Mouse (Mus musculus) urinary bladder, postnatal 14 days (tissue): ENCODE data around the gene Ift46.

Experiments used
- DNase-seq: peaks from one replicate; pipeline ENCODE4 v3.0.0; 2021; ENCODE audit warnings: low spot score

The Ift46 gene

DNA sequence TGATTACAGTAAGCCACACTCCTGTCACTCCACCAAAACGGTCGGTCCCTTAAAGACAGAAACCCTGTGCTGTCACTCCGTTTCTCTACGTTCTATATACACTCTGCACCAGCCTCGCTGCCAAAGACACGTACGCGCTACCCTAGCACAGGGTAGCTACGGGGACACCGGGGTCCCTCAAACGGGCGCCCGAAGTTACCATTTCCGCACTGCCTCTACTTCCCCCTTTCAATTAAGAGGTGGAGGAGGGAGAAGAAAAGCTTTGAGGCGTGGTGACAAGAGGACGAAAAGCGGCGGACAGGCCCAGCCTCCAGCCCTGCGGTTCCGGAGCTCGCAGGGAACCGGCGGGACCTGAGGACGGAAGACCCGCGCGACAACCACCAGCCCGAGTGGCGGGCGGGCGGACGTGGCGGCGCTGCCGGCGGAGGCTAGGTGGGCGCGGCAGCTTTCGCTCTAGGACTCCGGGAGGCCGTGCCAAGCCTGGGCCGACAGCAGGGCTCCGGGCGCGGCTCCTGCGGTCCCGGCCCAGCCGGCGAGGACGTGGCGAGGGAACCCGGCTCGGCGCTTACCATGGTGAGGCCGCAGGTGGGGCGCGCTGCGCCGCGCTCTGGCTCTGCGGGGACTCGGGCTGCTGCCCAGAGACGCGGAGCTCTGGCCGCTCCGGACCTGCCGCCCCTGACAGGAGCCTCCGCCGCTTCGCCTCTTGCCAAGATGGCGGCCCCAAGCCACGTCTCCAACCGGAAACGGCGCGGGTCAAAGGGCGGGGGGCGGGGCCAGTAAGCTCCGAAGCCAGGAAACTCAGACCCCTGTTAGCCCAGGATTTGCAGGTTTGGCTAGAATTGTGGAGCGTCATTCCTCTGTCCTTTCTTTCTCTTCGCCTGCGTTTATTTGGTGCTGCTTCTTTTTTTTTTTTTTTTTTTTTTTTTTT, at the start of gene Ift46, which contains the start of gene Arcn1:
Ift46 (plus strand) TSS at position 808 of the 928 bp plus-strand sequence.
Arcn1 (minus strand) TSS at position 745 of the 928 bp plus-strand sequence.
- peak; percentile 83 for DNase-seq

- DNase-seq, result peak; percentile 40
Measured at GRCm38 (mm10) chr9:44718937-44719631, 48.6 kb upstream of the Ift46 start.

GRCm38 (mm10) chr9:44719632-44720357, 47.9 kb upstream of the Ift46 start:
- DNase-seq, result no peak

DNA sequence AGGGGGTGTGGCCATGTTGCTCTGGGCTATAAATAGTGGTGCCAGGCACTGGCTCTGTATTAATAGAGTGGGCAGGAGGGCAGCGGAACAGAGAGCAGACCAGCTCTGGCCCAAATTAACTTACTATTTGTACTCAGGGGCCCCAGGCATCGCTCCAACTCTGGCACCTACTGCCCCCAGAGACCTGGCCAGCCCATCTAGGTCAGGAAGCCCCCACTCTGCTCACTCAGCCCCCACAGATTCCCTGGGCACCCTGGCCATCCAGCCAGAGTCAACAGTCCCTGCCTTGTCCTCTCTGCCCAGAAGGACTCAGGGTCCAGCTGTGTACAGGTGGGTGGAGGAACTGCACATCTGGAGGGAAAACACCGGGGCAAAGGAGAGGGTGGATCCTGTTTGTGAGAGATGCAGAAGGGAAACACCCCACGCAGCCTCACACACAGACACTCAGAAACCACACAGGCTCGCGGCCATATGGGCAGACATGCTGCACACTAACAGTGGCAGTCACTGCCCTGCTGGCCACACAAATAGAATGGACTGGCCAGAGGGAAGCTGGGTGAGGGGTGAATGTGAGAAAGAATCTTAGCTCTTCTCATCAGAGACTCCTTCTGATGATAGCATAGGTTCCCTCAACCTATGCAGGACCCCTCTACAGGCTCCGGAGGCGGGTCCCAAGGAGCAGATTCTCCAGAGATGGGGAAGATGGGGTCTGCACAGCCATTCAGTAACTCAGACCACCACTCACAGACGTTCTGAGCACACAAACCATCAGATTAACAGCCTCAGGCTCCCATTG, 47.2 kb upstream of the Ift46 start:
- DNase-seq, result no peak

GRCm38 (mm10) chr9:44721154-44721876, 46.4 kb upstream of the Ift46 start:
- DNase-seq, result peak; percentile 92

DNA sequence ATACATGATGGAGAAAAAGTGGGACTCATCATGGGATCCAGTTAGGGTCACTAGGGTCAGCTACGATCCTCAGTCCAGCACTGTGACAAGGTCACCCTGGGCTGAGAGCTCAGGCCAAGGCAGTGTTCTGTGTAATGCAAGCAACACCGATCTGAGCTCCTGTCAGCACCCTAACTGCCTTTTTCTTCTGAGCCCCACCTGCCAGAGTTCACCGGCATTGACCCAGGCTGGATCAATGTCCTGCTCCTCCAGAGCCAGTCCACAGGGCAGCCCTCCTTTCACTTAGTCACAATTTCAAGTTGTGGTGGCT, 45.9 kb upstream of the Ift46 start:
- DNase-seq, result no peak

DNA sequence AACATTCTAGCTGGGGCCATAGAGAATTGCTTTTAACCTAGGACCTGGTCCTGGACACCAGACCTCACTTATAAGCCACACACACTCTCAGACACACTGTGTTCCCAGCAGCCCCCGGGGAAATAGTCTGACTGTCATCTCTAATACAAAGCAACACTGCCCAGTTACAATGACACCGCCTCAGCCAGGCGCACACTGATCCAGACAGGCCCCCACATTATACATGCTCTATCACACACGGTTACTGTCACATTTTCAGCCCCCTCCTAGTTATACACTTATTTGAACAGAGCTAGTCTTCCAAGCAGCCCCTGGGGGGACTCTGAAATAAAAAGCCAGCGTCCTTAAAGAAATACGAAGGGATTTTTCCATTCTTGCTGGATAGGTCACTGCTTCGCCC, 45.1 kb upstream of the Ift46 start:
- DNase-seq, result no peak

DNA sequence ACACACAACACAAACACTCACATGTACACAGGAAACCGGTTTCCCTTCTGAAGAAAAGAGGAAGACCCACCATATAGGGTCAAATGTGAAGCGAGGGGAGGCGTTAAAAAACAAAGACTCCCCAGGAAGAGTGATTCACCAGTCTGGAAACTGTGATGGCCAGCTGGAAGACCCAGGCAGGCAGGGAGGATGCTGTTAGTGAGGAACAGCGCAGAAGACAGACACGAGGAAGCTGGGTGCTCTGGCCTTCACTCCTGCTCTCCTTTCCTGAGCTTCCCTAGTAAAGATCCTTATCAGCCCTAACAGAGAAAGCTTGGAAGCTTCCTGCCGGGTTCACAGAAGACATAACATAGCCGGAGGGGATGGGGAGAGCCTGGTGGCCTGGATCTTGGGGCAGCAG, 44.7 kb upstream of the Ift46 start:
- peak; percentile 45 for DNase-seq

DNA sequence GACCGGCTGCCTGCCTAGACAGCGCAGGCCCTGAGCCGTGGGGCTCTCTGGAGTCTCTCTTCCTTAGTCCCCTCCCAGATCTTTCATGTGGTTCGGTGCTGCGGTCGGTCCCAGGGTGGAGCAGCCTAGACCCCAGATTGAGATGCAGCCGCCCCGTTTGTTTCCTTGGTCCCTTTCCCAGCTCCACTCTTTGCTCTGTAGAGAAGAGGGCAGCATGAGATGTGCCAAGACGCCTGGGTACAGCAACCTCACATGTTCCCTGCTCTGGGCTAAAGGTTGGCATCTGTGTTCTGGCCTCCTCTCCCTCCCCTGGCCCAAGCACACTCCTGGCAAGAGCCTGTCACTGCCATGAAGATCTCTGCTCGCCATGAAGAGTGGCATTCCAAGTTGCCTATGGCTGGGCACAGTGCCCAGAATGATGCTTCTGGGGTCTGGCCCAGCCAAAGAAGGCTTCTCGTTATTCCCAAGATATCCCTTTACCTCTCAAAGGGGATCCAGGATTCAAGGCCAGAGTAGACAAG, 44.1 kb upstream of the Ift46 start:
- DNase-seq, result no peak

DNA sequence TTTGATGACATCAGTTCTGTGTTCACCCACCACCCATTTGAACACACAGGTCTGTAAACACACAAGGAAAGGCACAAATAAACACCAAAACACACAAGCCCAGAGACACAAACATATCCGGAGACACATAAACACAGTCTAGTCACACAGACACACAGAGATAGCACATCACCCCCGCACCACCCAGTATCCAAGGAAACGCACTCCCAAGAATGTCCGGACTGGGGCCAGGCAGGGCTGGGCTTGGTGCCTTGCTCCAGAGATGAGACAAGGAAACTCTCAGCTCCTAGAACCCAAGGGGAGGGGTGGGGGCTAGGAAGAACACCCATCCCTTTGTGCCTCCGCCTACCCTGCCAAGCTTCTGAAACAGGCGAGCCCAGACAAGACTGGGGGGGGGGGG, 43.5 kb upstream of the Ift46 start:
- DNase-seq, result peak; percentile 77

DNA sequence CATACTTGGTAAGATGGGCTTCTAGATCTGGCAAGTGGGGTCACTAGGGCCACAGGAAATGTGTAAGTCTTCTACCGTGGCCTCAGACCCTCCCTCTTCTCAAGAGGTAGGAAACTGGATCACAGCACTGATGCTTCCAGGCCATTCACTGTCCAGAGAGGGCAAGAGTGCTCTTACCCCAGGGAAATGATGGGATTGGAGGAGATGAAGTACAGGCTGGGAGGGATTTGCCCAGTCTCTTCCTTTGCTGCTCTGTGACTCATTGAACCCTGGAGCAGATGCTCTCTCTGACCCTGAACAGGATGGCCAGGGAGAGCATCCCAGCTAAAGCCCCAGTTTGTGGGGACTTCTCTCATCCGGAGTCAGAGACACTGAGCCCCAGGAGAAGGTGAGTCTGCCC, 43.0 kb upstream of the Ift46 start:
- no peak for DNase-seq

- DNase-seq, result no peak
Measured at GRCm38 (mm10) chr9:44726431-44727146, 41.1 kb upstream of the Ift46 start.

DNA sequence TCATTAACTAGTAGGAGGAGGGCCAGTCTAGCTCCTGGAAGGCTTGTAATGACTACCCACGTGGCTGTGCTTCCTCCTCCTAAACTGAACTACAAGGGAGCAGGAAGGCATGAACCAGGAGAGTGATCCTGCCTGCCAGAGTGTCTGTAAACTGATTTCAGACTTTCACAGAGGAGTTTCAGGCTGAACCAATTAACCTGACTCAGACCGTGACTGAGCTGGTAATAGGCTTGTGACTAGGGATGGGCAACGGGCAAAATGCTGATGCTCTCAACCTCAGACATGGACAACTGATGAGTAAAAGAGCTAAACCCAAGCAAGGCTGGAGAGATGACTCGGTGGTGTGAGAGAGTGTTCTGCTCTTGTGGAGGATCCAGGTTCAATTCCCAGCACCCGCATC, 40.3 kb upstream of the Ift46 start:
- DNase-seq, result no peak

DNA sequence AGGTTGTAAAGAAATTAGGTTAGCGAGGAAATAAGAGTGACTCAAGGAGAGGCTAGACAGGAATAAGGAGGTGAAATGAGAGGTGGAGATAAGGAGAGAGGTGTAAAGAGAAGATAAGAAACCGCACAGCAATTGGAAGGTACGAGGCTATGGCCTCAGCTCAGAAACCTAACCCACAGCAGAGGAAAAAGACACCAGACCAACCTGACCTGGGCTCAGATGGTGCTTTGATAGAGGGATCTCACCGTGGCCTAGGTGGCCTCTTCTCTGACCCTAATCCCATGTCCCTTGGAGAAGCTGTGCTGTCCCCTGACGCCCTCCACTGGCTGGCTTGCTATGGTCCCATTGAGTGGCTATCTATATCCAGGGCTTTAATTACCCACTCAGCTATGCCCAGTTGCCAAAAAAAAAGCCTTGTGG, 35.6 kb upstream of the Ift46 start:
- no peak for DNase-seq

DNA sequence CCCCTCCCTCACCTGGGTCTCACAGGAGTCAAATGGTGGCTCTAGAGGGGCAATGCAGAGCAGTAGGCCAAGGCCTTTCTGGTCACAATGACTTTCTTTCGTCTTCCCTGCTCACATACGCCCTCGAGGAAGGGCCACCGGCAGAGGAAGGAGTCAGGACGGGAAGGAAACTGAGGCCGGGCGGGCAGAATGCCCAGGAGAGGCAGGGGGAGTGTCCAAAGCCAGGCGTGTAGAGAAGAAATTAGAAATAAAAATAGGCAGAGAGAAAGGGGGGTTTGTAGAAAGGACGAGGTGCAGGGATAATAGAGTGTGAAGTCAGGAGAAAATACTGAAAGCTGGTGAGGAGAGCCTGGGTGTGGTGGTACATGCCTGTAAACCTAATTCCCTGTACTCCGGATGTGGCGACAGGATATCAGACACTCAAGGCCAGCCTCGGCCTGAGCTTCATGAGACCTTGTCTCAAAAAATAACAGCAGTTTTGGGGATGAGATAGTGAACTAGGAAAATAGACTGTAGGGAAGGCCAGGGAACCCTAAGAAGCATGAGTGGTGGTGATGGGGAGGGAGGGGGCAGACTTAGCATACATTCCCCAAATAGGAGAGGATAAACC, 34.7 kb upstream of the Ift46 start:
- DNase-seq, result no peak

GRCm38 (mm10) chr9:44733671-44734523, 33.8 kb upstream of the Ift46 start:
- DNase-seq, result peak; percentile 78

GRCm38 (mm10) chr9:44734524-44735494, 32.9 kb upstream of the Ift46 start, which contains the start of gene Phldb1:
TSS of gene Phldb1 (minus strand) at chr9:44735198.
- peak; percentile 79 for DNase-seq
